Mouse (Mus musculus) CH12F3 (cell line): ENCODE measurements around the gene Plin3.

Experiments used
- in situ Hi-C: fragments of 300-500 bp; cut with MboI; formaldehyde crosslinking; loops from 2 replicates; pipeline ENCODE4 v1.14.3; 2020; ENCODE audit warnings: low sequenced_read_pairs

Gene Plin3

GRCm38 (mm10) chr17:56292531-56293222 is at the start of gene Plin3:
Gene Plin3 (minus strand): TSS chr17:56292873.
- in situ Hi-C loops: no loop called here

DNA sequence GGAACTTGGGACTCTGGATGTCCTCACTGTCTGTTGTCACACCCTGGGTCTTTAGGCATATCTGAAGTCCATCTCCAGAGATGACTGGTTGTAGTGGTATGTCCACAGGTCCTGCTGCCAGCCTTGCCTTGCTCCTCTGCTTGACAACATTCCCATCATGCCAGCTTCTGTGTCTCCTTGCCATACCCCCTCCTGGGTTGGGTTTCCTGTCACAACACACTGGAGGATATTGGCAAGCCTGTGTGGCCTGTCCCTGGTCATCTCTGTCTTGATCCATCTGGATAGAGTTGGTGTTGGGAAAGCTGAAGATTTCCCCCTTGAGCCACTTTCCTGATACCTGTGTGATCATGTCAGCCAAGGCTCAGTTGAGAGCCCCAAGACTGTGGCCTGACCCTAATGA is 48.0 kb upstream of the Plin3 start:
- in situ Hi-C loops: no loop called here

- in situ Hi-C loops: no loop called here
Observed at GRCm38 (mm10) chr17:56338909-56339308, 46.2 kb upstream of the Plin3 start.

- in situ Hi-C loops: no loop called here
Observed at GRCm38 (mm10) chr17:56337791-56338190, 45.1 kb upstream of the Plin3 start.

- in situ Hi-C loops: no loop called here
Observed at GRCm38 (mm10) chr17:56337190-56337589, 44.5 kb upstream of the Plin3 start.

DNA sequence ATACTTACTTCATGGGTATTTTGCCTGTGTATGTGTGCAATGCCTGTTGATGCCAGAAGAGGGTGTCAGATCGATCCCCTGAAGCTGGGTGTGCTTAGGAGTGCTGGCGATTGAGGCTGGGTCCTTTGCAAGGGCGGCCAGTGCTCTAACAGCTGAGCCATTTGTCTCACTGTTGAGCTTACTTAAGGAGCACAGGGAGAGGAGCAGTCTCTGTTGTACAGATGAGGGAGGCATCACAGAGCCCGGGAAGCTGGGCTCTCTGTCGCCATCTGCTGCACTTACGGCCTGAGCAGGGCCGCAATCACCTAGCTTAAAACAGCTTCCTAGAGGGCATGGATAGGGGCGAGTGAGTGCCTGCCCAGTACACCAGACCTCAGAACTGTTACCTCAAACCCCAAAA is 40.3 kb upstream of the Plin3 start:
- in situ Hi-C loops: no loop called here

- in situ Hi-C loops: no loop called here
Observed at GRCm38 (mm10) chr17:56331256-56331655, 38.6 kb upstream of the Plin3 start.

- in situ Hi-C loops: no loop called here
Observed at GRCm38 (mm10) chr17:56330345-56330744, 37.7 kb upstream of the Plin3 start.

GRCm38 (mm10) chr17:56329267-56329666 is 36.6 kb upstream of the Plin3 start:
- in situ Hi-C loops: no loop called here

DNA sequence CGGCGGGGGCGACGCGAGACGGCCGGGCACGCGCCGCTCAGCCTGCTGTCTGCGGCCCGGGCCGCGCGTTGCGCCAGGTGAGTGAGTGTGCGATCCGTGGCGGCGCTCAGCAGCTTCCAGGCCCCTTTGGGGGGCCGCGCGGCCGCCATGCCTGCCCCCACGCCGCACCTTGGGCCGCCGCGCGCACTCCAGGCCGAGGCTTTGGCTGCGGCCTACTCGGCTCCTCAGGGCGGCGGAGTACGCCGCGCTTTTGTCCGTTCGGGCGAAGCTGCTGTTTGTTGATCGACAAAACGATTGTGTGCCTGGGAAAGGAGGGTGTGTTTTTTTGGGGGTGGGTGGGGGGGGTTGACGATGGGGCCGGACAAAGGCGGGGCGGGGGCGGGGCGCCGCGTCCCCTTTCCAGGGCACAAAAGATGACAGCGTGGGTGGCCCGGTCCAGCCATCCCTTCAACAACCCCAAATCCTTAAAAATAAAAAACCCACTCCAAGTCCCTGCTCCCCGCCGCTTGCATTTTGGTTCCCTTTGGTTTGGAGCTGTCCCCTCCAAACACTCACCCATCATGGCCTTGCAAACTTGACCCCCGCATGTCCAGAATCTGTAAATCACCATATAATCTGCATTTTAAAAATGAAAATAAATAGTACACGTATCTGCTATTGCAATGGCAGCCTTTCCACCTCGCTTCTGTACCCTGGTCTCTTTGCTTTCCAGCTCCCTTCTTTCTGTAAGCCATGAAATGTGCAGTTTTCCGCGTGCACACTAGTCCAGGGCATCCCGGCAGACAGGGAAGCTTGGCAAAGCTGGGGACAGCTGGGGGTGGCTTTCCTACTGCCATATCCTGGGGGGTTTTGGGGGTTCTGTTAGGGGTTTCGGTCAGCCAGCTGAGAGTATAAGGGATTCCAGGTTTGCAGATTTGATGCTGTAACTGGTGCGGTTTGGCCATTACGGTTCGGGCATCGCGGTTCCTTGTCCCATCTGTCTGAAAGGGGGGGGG is 33.8 kb upstream of the Plin3 start:
- in situ Hi-C loops: no loop called here

GRCm38 (mm10) chr17:56325450-56326152 is 32.9 kb upstream of the Plin3 start, which contains the start of gene Kdm4b:
Gene Kdm4b (plus strand): TSS chr17:56326062.
- in situ Hi-C loops: no loop called here

DNA sequence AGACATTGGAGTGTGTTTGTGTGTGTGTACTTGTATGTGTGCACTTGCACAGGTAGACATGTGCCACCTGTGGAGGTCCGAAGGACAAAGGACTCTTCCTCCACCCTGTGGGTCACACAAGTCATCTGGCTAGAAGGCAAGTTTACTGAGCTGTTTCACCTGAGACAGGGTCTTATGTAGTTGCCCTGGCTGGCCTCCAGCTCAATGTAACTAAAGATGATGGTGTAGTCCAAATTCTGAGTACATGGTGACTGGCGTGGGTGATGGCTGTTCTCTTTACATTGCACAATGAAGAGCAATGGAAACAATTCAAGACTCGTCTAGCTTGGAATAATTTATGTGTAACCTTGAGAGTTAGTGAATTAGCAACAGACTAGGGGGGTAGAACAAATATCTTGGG is 31.7 kb upstream of the Plin3 start:
- in situ Hi-C loops: no loop called here

DNA sequence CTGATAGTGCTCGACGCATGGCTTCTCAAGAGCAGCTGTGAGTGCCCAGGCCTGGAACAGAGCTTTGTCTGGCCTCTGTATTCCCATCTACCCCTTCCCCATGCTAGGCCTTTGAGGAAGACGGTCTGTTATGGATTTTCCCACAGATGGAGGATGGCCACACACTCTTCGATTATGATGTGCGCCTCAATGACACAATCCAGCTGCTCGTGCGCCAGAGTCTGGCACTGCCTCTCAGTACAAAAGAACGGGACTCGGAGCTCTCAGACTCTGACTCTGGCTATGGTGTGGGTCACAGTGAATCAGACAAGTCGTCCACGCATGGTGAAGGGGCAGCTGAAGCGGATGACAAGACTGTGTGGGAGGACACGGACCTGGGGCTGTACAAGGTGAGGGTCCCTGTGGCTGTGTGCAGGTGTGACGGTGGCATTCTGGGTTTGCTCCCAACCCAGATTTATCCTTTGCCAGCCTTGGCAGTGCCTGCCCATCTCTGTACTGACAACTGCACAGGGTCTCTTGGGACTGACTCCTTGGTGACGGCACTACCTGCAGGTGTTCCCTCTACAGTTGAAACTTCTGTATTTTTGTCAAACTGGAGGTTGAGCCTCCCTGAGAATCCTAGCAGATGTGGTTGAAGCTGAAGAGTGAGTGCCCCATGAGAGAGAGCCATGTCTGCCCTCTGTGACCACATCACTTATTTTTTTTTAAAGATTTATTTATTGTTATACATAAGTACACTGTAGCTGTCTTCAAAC is 16.7 kb upstream of the Plin3 start:
- in situ Hi-C loops: no loop called here

GRCm38 (mm10) chr17:56308088-56308487 is 15.4 kb upstream of the Plin3 start:
- in situ Hi-C loops: no loop called here

DNA sequence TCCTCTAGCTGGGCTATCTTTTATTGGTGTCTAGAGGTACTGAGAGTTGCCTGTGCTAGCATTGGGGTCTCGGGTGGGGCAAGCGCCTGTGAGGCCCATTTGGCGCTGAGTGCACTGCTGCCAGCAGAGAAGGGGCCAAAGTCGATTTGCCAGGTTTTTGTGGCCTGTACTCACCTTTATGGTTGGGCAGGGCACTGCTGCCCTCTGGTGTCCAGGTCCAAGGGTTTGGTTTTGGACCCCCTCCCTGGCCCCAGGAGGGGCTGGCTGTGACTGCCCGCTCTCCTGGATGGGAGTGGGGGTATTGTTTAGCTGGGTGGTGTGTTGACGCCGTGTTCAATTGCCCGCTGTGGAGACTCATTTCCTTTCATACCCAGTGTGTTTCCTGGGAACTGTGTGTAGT is 13.2 kb upstream of the Plin3 start:
- in situ Hi-C loops: no loop called here

GRCm38 (mm10) chr17:56305156-56305555 is 12.5 kb upstream of the Plin3 start:
- in situ Hi-C loops: no loop called here

DNA sequence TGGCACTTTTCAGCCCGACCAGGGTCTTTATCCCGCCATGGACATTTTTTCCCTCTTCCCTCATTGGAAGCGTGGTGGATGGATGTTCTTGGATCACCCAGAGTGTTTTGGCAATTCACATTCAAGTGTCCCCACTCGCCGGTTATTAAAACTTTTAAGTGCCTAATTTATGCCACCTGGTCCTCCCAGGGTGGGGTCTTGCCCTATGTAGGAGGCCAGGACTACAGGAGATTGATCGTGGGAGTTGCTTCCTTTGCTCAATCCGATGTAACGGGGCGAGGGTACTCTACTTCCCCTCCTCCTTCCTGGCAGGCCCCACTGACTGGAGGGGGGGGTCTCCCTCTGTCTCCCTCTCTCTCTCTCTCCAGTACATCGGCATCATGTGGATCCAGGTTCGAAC is 12.0 kb upstream of the Plin3 start:
- in situ Hi-C loops: no loop called here

- in situ Hi-C loops: no loop called here
Observed at GRCm38 (mm10) chr17:56303847-56304586, 11.3 kb upstream of the Plin3 start.

DNA sequence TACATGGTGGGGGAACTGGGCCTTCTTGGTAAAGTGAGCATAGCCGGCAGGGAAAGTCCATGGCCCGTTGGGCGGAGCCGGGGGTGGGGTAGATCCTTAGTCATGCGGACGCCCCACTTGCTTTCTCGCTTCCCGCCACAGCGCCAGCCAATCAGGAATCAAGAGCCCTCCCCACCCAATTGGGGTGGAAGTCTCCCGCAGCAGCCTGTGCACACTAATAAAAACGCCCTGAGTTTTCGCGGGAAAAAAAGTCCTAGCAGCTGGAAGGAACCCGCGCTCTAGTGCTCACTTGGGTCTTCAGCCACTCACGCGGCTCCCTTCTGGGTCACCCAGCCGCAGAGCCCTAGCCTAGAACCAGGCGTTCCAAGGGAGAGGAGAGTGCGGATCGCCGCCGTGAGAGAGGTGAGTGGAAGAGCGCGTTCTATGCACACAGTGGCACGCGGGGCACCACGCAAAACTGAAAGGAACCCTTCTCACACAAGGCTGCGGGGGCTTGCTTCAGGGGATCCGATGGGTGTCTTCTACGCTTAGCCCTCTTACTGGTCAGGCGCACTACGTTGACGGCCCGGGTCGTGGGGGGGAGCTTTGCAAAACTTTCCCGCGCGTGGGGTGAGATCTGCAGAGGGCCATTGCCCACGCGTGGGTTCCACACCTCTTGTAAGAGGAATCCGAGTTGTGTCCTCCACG is 10.6 kb upstream of the Plin3 start, which contains the start of gene Uhrf1:
Uhrf1 (plus strand) TSS at position 162 of the 687 bp plus-strand sequence.
- in situ Hi-C loops: no loop called here
